Mouse (Mus musculus) spleen, adult 18-20 months (tissue): Measurements from ENCODE around the gene Sox13.

Experiments
- DNase-seq, 2 experiments: peaks; one replicate each; pipeline ENCODE4 v3.0.0; 2022; ENCODE audit warnings: mixed read lengths in 2 of 2

Sox13 gene

DNA sequence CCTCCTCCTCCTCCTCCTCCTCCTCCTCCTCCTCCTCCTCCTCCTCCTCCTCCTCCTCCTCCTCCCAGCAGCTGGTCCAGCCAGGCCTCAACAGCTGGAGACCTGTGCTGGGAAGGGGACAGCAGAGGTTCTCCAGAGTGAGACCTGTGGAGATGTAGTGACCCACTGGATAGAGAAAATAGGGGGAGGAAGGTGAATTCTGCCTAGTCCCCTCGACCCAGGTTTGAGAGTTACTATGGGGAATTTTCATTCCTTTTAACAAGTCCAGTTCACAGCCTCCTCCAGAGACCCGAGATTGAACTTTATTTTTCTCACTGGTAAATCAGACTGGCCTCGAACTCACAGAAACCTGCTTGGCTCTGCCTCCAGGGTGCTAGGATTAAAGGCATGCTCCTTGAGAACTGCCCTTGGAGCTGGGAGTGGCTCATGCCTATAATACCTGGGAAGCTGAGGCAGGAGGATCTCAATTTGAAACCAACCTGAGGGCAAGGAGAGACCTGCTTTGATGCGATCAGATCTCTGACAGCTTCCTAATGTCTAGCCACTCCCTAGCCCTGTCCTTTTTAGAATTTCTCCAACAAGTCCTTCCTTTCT, 467 bp upstream of the Sox13 start:
- no peak for DNase-seq

DNA sequence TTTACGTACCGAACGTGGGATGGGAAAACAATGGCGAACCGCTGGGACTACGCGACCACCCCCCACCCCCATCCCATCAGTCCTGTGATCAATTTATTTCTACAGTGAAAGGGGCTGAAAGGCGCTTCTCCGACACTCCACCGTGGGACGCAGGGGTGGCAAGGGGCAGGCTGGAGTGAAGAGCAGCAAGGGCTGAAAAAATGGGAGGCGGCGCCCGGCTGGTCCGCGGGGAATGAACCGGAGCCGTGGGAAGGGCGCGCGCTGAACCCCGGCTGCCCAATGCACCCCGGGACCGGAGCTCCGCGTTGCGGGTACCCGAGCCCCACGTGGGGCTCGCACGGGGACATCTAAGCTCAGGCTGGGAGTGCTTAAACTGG, 1.0 kb downstream of the Sox13 start:
- DNase-seq, result no peak

DNA sequence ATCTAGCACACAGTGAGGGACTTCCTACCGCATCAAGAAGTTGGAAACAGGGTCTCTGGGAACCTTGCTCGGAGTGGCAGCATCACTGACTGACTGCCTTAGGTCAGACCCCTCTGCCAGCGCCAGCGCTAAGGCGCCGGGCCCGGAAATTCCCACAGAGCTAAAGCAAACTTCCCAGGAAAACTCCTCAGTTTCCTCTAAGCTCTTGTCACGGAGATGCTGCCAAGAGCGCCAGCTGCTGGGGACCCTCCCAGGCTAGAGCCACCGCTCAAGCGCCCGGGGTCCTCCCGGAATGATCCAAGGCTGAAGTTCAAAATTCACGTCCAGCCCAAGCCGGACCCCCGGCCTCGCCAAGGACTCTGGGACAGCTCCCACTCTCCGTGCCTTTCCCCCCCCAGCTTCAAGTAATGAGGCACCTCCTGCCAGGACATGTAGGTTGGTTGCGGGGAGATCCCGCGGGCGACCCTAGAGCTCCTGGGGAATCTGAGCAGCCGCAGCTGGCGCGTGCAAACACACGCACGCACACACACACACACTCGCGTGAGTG, 1.5 kb downstream of the Sox13 start:
- no peak for DNase-seq

DNA sequence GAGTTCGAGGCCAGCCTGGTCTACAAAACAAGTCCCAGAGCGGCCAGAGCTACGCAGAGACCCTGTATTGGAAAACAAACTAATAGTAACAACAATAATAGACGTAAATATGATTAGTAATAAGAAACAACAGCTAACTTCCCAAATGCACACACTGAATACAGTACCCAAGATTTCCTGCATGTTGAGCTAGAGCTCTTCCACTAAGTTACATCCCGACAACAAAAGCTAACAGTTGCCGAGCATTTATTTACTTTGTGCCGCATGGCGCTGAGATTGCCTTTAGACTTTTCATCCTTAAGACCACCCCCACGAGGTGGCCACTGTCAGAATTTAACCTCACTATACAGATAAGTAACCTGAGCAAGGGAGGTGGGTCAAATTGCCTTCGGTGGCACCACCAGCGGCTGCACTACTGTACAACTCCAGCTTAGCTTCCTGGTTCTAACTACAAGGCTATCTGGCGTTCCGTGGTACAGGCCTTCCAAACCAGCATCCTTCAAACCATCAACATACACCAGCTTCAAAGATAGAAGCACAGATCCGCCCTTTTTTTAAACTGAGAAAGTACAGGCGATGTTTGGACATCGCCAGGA, 2.1 kb downstream of the Sox13 start:
- DNase-seq, result no peak

GRCm38 (mm10) chr1:133421061-133421460, 3.1 kb downstream of the Sox13 start:
- DNase-seq, result no peak

DNA sequence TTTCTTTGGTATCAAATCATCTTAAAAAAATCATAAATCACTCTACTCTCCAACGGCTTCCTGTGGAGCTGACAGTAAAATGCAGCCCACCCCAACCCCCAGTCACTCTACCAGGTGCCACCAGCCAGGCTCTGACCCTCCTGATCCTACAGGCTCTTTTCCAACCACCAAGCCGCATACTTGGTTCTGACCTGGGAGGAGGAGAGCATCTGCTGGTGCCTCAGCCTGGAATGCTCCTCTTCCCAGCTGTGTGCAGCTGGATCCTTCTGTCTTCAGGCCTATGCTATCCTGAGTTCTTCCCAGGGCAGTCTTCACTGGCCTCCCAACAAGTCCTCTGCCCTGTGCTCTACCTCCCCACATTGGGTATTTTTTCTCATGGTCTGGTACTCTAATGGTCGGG, 3.7 kb downstream of the Sox13 start:
- DNase-seq, result no peak

DNA sequence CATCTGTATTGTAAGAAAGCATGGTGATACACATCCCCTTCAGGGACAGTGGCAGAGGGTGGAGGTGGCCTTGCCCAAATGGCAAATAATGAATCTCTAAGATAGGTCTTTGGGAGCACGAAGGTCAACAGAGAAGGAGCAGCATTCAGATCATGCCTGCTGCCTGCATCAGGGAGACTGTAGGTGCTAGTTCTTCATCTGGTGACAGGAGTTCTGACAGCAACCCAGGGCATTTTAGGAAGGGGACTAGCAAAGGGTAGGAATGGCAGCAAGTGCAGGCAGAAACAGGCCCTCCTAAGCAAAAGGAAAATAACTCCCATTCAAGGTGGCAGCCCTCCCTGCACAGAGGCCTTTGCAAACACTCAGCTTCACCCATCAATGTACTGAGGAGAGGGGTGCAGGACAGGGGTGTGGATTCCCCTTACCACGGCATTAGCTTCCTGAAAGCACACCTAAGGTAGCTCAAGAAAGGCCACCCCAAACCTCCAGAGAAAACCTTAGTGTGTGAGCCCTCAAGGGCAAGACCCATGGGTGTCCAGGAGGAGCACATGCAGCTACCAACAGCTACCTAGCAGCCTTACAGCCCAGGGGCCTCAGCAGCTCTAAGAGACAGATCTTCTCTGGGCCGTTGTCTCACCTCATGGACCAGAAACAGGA, 4.9 kb downstream of the Sox13 start:
- DNase-seq, result no peak

- peak; percentile 70 to 74 for DNase-seq
These were observed 5.9 kb downstream of the Sox13 start for GRCm38 (mm10) chr1:133418164-133418800.

DNA sequence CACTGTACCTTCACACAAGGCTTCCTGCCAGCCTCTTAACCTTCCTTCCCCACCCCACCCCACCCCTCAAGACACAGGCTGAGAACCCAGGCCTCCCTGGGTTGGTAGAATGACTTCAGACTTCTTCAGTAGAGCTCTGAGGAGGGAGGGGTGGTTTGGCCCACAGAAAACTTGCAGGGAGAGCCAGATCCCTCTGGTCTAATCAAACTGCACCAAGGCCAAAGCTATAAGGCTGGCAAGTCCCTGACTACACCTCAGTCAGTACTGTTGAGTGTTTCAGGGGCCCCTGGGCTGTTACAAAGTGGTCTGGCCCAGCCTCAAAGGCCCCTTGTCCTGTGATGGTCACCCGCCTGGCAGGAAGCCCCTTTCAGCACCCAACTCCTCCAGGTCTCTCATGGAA, 6.6 kb downstream of the Sox13 start:
- no peak for DNase-seq

DNA sequence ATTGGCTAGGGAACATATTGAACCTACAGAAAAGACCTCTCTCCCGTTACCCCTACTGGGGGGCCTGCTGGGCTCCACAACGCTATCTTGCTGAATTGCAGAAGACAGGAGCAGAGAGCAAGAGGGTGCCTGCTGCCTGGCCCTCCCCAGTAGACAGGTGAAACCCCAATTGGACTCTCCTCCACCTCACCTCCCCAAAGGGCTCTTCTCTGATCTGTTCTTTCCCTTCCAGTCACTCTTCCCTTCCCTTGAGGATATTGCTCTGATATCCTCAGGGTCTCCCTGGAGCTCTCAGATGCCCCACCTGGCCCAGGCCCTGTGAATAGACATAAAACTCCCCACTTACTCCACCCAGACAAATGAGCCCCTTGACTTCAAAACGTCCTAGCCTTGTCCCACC, 7.1 kb downstream of the Sox13 start:
- no peak for DNase-seq

- DNase-seq, result no peak
These were observed 7.7 kb downstream of the Sox13 start for GRCm38 (mm10) chr1:133416472-133416871.

- DNase-seq, result no peak
These were observed 8.7 kb downstream of the Sox13 start for GRCm38 (mm10) chr1:133415505-133415904.

GRCm38 (mm10) chr1:133415086-133415485, 9.1 kb downstream of the Sox13 start:
- DNase-seq, result no peak

DNA sequence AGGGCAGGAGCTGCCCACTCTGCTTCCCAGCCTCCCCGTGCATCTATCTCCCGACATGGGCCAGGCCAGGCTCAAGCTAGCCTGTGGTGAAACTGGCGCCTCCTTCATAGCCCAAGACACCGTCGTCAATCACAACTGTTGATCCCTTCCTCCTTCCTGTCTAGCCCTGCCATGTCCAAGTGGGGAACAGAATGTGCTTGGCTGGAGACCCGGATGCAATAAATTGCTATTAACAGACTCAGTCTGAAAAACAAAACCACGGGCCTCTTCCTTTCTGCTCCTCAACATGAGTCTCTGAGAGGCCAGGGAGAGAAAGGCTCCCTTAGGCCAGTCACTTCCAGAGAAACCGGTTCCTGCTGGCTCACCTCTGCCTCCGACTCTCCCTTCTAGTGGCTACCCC, 11.2 kb downstream of the Sox13 start:
- DNase-seq, result no peak

- DNase-seq, result no peak
These were observed 12.6 kb downstream of the Sox13 start for GRCm38 (mm10) chr1:133411506-133412147.

DNA sequence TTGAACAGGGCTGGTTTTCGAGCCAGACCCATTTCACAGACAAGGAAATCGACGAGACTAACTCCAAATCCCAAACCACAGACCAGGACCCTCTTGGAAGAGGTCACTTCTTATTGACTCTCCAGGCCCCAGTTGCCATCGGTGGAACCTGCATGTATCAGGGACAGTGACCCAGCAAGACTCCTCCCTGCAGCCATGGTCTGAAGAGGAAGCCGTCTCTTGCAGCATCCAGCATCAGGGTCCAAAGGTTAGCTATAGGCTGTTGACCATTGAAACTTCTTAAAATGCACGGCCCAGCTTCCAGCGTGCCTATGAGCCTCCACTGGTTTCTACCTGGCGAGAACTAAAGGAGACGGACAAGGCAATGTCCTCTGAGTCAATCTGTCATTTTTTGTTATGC, 14.4 kb downstream of the Sox13 start:
- no peak for DNase-seq

DNA sequence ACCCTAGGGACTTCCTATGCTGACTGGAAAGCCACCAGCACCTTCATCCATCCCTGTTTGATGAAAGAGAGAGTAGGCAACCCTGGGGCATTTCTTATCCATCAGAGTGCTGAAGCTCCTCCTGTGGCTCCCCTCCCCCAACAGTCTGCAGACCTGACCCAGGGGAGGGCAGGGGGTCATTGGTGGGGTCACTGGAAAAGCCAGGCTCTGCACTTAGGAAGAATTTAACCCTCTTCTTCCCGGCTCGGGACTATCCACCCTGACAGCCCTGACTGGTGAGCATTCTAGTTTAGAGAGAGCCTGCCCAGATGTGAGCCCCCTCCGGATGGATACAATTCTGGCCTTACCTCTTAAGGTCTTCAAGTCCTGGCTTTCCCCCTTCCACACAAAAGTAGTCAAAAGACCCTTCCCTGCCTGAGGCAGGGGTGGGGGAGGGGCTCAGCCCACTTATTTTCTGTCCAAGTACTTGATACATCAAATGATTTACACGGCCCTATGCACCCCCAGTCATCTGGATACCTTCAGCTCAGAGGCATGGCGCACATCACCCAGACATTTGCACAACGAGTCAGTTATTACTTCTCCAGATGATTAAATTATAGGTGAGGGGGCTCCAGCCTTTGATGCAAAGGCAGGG, 15.2 kb downstream of the Sox13 start:
- DNase-seq, result no peak

- DNase-seq, result no peak
These were observed 15.9 kb downstream of the Sox13 start for GRCm38 (mm10) chr1:133408321-133408720.

DNA sequence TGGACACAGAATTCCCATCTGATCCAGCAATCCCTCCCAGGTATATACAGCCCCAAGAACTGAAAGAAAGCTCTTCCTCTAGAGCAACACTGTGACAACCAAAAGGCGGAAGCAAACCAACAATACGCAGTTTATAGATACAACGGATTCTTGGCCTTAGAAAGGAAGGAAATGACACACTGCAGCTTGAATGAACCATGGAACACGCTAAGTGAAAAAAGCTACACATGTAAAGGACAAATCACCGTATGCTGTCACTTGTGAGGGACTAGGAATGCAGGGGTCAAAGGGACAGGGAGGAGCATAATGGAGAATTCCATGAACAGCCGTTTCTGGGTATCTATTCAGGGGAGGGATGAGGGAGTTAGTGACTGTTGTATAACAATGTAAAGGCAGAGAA, 16.7 kb downstream of the Sox13 start:
- no peak for DNase-seq

DNA sequence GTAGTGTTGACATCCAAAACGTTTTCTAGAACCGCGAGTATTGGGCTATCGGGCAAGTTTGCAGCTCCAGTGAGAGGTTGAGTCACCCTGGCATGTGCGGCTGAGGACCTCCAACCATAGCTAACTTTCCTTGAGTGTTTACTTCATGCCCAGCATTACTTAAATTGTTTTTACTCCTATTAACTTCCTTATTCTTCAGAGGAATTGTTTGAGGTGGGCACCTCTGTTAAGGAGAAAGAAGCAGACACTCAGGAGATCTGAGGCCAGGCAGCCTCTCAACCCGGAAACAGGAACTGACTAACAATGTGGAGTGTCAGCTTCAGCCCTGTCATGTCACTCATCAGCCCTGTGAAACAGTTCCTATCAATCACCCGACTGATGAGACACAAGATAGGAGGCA, 17.6 kb downstream of the Sox13 start:
- no peak for DNase-seq

- DNase-seq, result no peak
These were observed 20.2 kb downstream of the Sox13 start for GRCm38 (mm10) chr1:133404005-133404404.

DNA sequence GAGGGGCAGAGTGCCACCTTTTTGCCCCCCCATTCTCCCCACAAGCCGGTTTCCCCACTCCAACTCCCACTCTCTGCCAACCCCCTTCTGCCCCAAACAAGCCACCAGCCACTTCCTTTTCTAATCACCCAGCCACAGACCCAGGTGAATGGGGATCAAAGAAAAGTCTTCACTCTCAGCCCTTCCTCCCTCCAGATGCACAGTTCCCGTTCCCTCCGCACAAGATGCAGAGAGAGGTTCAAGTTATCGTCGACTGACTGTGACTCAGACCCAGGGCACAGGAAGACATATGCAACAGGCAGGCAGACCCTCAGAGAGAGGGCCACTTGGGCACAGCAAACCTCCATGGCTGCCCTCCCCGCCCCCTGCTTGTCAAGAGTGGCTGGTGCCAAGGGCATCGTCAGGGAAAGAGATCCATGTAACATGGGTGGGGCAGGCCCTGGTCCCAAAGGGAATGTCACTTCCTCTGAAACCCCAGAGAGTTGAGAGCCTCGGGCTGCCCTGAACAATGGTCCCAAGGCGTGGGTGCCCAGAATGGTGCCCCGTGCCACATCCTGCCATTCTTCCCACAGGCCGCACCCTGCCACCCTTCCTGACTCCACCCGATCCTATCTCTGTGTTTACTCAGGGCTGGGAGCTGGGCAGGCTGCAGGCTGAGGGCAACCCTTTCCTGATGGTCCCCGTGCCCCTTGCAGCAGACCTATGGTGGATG, 24.0 kb downstream of the Sox13 start:
- DNase-seq, result no peak
